Mouse (Mus musculus): Measurements from ENCODE around the gene Klk1b3. TPM values are rescaled to one million over a fixed set of nuclear protein-coding genes. Genes with fewer than 3 reads are reported as not detected.
"Not testable (repeated sequence)": the region's sequence is repeated elsewhere in the genome, so short reads cannot be mapped to it uniquely, and the experiment has no call there.

Gene Klk1b3
- polyA plus RNA-seq (2015; fragmentation: Nextera tagmentation; extraction: Ambion mirVana) = not detected in 2 replicates

GRCm38 (mm10) chr7:44197891-44198290 lies at the start of gene Klk1b3:
Klk1b3 (plus strand) TSS chr7:44198191.
- Histone ChIP-seq H3K4me3 (no peak within 1 kb of the TSS), H3K27ac (no peak within 1 kb of the TSS)
- ATAC-seq (ENCODE audit: low FRiP score, low read depth) = no peak

GRCm38 (mm10) chr7:44179299-44180045 lies 18.5 kb upstream of the Klk1b3 start:
- no peak overlapping the region for H3K27ac ChIP-seq
- no peaks in the 10 kb centered on the region for H3K27me3 ChIP-seq
- H3K9me3 ChIP-seq = no peaks in the 10 kb centered on the region
- no peak for ATAC-seq (ENCODE audit: low FRiP score, low read depth)
- WGBS = 64% methylated on average over 9 of the region's 9 CpGs
- H3K9ac ChIP-seq = no peak overlapping the region
- H3K36me3 ChIP-seq = no peaks in the 10 kb centered on the region
- no peak overlapping the region for H3K4me3 ChIP-seq
- H3K4me1 ChIP-seq = no peaks in the 10 kb centered on the region
- H3K4me2 ChIP-seq (replicated peaks) = no peak overlapping the region

More at GRCm38 (mm10) chr7:44197891-44198290, at the start of gene Klk1b3:
- Histone ChIP-seq H3K27me3 (no peaks in the 10 kb centered on the region), H3K4me2 (replicated peaks) (no peak within 1 kb of the TSS), H3K9ac (no peak within 1 kb of the TSS), H3K36me3 (no peaks in the 10 kb centered on the region), H3K9me3 (no peaks in the 10 kb centered on the region), H3K4me1 (no peaks in the 10 kb centered on the region)
- 62% methylated on average over 3 of the region's 3 CpGs for WGBS

- H3K27ac ChIP-seq; H3K9me3 ChIP-seq; H3K36me3 ChIP-seq; ATAC-seq (ENCODE audit: low FRiP score, low read depth); H3K27me3 ChIP-seq; H3K4me3 ChIP-seq; H3K9ac ChIP-seq; H3K4me1 ChIP-seq; H3K4me2 ChIP-seq (replicated peaks): not testable (repeated sequence)
- WGBS = 45% methylated on average over 8 of the region's 8 CpGs
These were observed 11.5 kb upstream of the Klk1b3 start for GRCm38 (mm10) chr7:44186516-44186915.

- not testable (repeated sequence) for ATAC-seq (ENCODE audit: low FRiP score, low read depth); H3K4me1 ChIP-seq; H3K36me3 ChIP-seq; H3K27me3 ChIP-seq; H3K4me3 ChIP-seq; H3K27ac ChIP-seq; H3K9ac ChIP-seq; H3K4me2 ChIP-seq (replicated peaks); H3K9me3 ChIP-seq
These were observed 10.1 kb upstream of the Klk1b3 start, which contains the start of gene Klk1b24 for GRCm38 (mm10) chr7:44187936-44188335. Klk1b24 (plus strand) TSS chr7:44188236.

GRCm38 (mm10) chr7:44193466-44193865 lies 4.5 kb upstream of the Klk1b3 start:
- not testable (repeated sequence) for H3K4me2 ChIP-seq (replicated peaks); ATAC-seq (ENCODE audit: low FRiP score, low read depth); H3K9ac ChIP-seq; H3K4me3 ChIP-seq; H3K4me1 ChIP-seq; H3K27me3 ChIP-seq; H3K27ac ChIP-seq; H3K36me3 ChIP-seq; H3K9me3 ChIP-seq
- 90% methylated on average over 1 of the region's 1 CpGs for WGBS

GRCm38 (mm10) chr7:44207135-44207534 lies 9.1 kb downstream of the Klk1b3 start, which contains the start of gene Klk1b4:
Klk1b4 (plus strand) TSS chr7:44207435.
- H3K4me1 ChIP-seq; H3K4me3 ChIP-seq; H3K27ac ChIP-seq; H3K4me2 ChIP-seq (replicated peaks); H3K27me3 ChIP-seq; H3K9me3 ChIP-seq; ATAC-seq (ENCODE audit: low FRiP score, low read depth); H3K9ac ChIP-seq; H3K36me3 ChIP-seq: not testable (repeated sequence)
- WGBS = 55% methylated on average over 3 of the region's 3 CpGs

GRCm38 (mm10) chr7:44208307-44208706 lies 10.3 kb downstream of the Klk1b3 start:
- Histone ChIP-seq H3K4me1 (no peaks in the 10 kb centered on the region), H3K9me3 (no peaks in the 10 kb centered on the region), H3K4me3 (no peak overlapping the region), H3K4me2 (replicated peaks) (no peak overlapping the region), H3K36me3 (no peaks in the 10 kb centered on the region), H3K27me3 (no peaks in the 10 kb centered on the region), H3K9ac (no peak overlapping the region), H3K27ac (no peak overlapping the region)
- WGBS = 80% methylated on average over 3 of the region's 3 CpGs
- ATAC-seq (ENCODE audit: low FRiP score, low read depth) = no peak

GRCm38 (mm10) chr7:44215645-44216044 lies 17.7 kb downstream of the Klk1b3 start, which contains the start of gene Klk1b5:
Klk1b5 (plus strand) TSS chr7:44215945.
- 81% methylated on average over 1 of the region's 1 CpGs for WGBS
- ATAC-seq (ENCODE audit: low FRiP score, low read depth) = no peak
- H3K27ac ChIP-seq = no peak within 1 kb of the TSS

GRCm38 (mm10) chr7:44221601-44222000 lies 23.6 kb downstream of the Klk1b3 start:
- ATAC-seq (ENCODE audit: low FRiP score, low read depth); H3K9me3 ChIP-seq; H3K36me3 ChIP-seq; H3K4me1 ChIP-seq; H3K9ac ChIP-seq; H3K4me2 ChIP-seq (replicated peaks); H3K27ac ChIP-seq; H3K27me3 ChIP-seq; H3K4me3 ChIP-seq: not testable (repeated sequence)
- 78% methylated on average over 10 of the region's 10 CpGs for WGBS

More at GRCm38 (mm10) chr7:44215645-44216044, 17.7 kb downstream of the Klk1b3 start, which contains the start of gene Klk1b5:
- no peak within 1 kb of the TSS for H3K9ac ChIP-seq
- H3K4me3 ChIP-seq = no peak within 1 kb of the TSS
- H3K4me1 ChIP-seq = no peaks in the 10 kb centered on the region
- no peak within 1 kb of the TSS for H3K4me2 ChIP-seq (replicated peaks)
- H3K27me3 ChIP-seq = no peaks in the 10 kb centered on the region
- no peaks in the 10 kb centered on the region for H3K9me3 ChIP-seq
- H3K36me3 ChIP-seq = no peaks in the 10 kb centered on the region

- 81% methylated on average over 6 of the region's 6 CpGs for WGBS
- not testable (repeated sequence) for H3K4me3 ChIP-seq; ATAC-seq (ENCODE audit: low FRiP score, low read depth)
These were observed 24.3 kb downstream of the Klk1b3 start for GRCm38 (mm10) chr7:44222335-44222734.

GRCm38 (mm10) chr7:44225076-44225475 lies 27.1 kb downstream of the Klk1b3 start, which contains the start of gene Klk1:
Klk1 (plus strand) TSS chr7:44225360.
- no peaks in the 10 kb centered on the region for H3K4me1 ChIP-seq
- no peak within 1 kb of the TSS for H3K4me3 ChIP-seq
- no peak for ATAC-seq (ENCODE audit: low FRiP score, low read depth)
- H3K4me2 ChIP-seq (replicated peaks) = no peak within 1 kb of the TSS
- WGBS = 40% methylated on average over 1 of the region's 1 CpGs
- no peaks in the 10 kb centered on the region for H3K9me3 ChIP-seq
- no peak within 1 kb of the TSS for H3K27ac ChIP-seq
- no peaks in the 10 kb centered on the region for H3K36me3 ChIP-seq
- H3K9ac ChIP-seq = no peak within 1 kb of the TSS
- no peaks in the 10 kb centered on the region for H3K27me3 ChIP-seq

More at GRCm38 (mm10) chr7:44222335-44222734, 24.3 kb downstream of the Klk1b3 start:
- H3K4me1 ChIP-seq; H3K4me2 ChIP-seq (replicated peaks); H3K36me3 ChIP-seq; H3K27me3 ChIP-seq; H3K9ac ChIP-seq; H3K27ac ChIP-seq; H3K9me3 ChIP-seq: not testable (repeated sequence)

- no peak for ATAC-seq (ENCODE audit: low FRiP score, low read depth)
- Histone ChIP-seq H3K36me3 (no peaks in the 10 kb centered on the region), H3K4me3 (no peak within 1 kb of the TSS), H3K27ac (no peak within 1 kb of the TSS), H3K4me2 (replicated peaks) (no peak within 1 kb of the TSS), H3K9me3 (no peaks in the 10 kb centered on the region), H3K9ac (no peak within 1 kb of the TSS), H3K4me1 (no peaks in the 10 kb centered on the region), H3K27me3 (no peaks in the 10 kb centered on the region)
- 77% methylated on average over 3 of the region's 3 CpGs for WGBS
These were observed 37.9 kb downstream of the Klk1b3 start, which contains the start of gene Gm36864 for GRCm38 (mm10) chr7:44235909-44236308. Gm36864 (plus strand) TSS chr7:44236177.

Measured in limb, embryonic 13.5 days (tissue).